Mouse (Mus musculus) megakaryocyte, embryonic 14.5 days (primary cell): ENCODE results near the gene Hoxc5.

ENCODE experiments used
- FLI1 ChIP-seq: IDR thresholded peaks from 2 replicates; pipeline ENCODE4 v1.6.1; 2012; ENCODE audit warnings: low read length, inconsistent platforms, mixed read lengths
- GATA1 ChIP-seq: IDR thresholded peaks from 3 replicates; pipeline ENCODE4 v1.6.1; 2012; ENCODE audit warnings: mixed read lengths, low read length, inconsistent platforms, borderline replicate concordance

GRCm38 (mm10) chr15:102963259-102963658, 4.0 kb upstream of the Hoxc5 start:
- TF ChIP-seq GATA1 (no peak), FLI1 (no peak)
